In the genomic region with DNA sequence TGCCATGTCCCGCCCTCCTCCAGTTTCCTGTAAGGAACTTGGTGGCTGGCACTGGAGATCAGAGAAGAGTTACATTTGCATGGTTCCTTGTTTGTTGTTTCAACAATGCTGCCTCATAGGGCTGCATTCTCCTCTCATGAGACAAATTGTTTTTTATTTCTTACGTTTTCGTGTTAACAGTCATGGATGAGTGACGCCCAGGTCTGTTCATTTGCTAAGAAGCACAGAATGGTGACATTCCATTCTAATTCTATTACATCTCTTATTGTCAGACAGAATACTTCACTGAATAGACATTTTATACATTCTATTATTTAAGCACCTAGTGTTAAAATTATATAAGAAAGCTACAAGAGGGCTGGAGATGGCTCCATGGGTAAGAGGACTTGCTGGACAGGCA, we compare ENCODE assay signal across 15 mouse cellular contexts.
"Had no signal": no experiment of that assay in that cellular context is flagged by ENCODE, and none has a peak within 500 bp of the region (broad histone marks: within the 10 kb centered on the region; RNA-seq: fewer than 3 reads in every experiment).

No protein-coding gene starts in this region.

- DNase-seq: retina, postnatal 1 day; right cerebral cortex, adult 18-20 months; right cerebral cortex, postnatal 14 days; right cerebral cortex, postnatal 25 days; spleen, adult 18-20 months; thymus, adult 18-20 months; thymus, adult 2 months; thymus, postnatal 14 days; thymus, postnatal 25 days; thymus, postnatal 36 days; thymus, postnatal 4 days had no signal

- H3K4me3 ChIP-seq: neural tube, embryonic 13.5 days; neural tube, embryonic 15.5 days; stomach, embryonic 15.5 days had no signal

- H3K9me3 ChIP-seq: neural tube, embryonic 13.5 days; neural tube, embryonic 15.5 days; stomach, embryonic 15.5 days had no signal

- H3K27me3 ChIP-seq: neural tube, embryonic 13.5 days; neural tube, embryonic 15.5 days; stomach, embryonic 15.5 days had no signal

- H3K27ac ChIP-seq: neural tube, embryonic 13.5 days; neural tube, embryonic 15.5 days; stomach, embryonic 15.5 days; stomach, postnatal 0 days had no signal

- H3K9ac ChIP-seq: neural tube, embryonic 13.5 days; neural tube, embryonic 15.5 days; stomach, embryonic 15.5 days had no signal

- H3K4me2 ChIP-seq: neural tube, embryonic 13.5 days; neural tube, embryonic 15.5 days; stomach, embryonic 15.5 days had no signal

- H3K4me1 ChIP-seq: stomach, embryonic 15.5 days had no signal

- H3K36me3 ChIP-seq: neural tube, embryonic 13.5 days; neural tube, embryonic 15.5 days; stomach, embryonic 15.5 days had no signal
